Mouse (Mus musculus) myocyte (in vitro differentiated cells): ENCODE measurements around the gene Tmem247.

Source experiments
- CEBPB ChIP-seq: IDR thresholded peaks from 2 replicates; pipeline ENCODE4 v1.6.1; 2011; ENCODE audit warnings: mild to moderate bottlenecking, moderate library complexity; ENCODE audit not compliant: poor library complexity, insufficient read depth, severe bottlenecking
- MAX ChIP-seq: IDR thresholded peaks from one replicate; pipeline ENCODE4 v1.6.1; 2011; ENCODE audit warnings: low read depth, mild to moderate bottlenecking, control low read depth
- MYOG ChIP-seq, 3 experiments: IDR thresholded peaks; one replicate each; pipeline ENCODE4 v1.6.1; 2011; ENCODE audit warnings: control low read depth in 2 of 3, low read depth in 2 of 3, mild to moderate bottlenecking in 2 of 3; ENCODE audit not compliant: insufficient read length in 2 of 3, control insufficient read depth in 1 of 3, insufficient read depth in 1 of 3
- POLR2A ChIP-seq: IDR thresholded peaks from one replicate; pipeline ENCODE4 v1.6.1; 2011; ENCODE audit warnings: low read depth, mild to moderate bottlenecking, control low read depth, moderate library complexity; ENCODE audit not compliant: insufficient read length
- USF1 ChIP-seq: IDR thresholded peaks from one replicate; pipeline ENCODE4 v1.6.1; 2011; ENCODE audit warnings: low read depth, mild to moderate bottlenecking, control low read depth, moderate library complexity

- TF ChIP-seq POLR2A = no peak
- no peak for TF ChIP-seq MAX
- TF ChIP-seq CEBPB = no peak
- peak; percentile 66 to 90 (median 82) for TF ChIP-seq MYOG (IDR thresholded peaks at IDR 0.05; ENCODE audit: control insufficient read depth in 1 of 3, insufficient read depth in 1 of 3, insufficient read length in 2 of 3, low read depth in 2 of 3)
- TF ChIP-seq USF1 = peak; percentile 97
Observed at GRCm38 (mm10) chr17:86937497-86938155, 20.5 kb downstream of the Tmem247 start.
